Mouse (Mus musculus): Measurements from ENCODE around the gene Olfr373. TPM values are rescaled to one million over a fixed set of nuclear protein-coding genes. Genes with fewer than 3 reads are reported as not detected.

The Olfr373 gene
- polyA plus RNA-seq, 1 experiment, result 0.15 TPM

DNA sequence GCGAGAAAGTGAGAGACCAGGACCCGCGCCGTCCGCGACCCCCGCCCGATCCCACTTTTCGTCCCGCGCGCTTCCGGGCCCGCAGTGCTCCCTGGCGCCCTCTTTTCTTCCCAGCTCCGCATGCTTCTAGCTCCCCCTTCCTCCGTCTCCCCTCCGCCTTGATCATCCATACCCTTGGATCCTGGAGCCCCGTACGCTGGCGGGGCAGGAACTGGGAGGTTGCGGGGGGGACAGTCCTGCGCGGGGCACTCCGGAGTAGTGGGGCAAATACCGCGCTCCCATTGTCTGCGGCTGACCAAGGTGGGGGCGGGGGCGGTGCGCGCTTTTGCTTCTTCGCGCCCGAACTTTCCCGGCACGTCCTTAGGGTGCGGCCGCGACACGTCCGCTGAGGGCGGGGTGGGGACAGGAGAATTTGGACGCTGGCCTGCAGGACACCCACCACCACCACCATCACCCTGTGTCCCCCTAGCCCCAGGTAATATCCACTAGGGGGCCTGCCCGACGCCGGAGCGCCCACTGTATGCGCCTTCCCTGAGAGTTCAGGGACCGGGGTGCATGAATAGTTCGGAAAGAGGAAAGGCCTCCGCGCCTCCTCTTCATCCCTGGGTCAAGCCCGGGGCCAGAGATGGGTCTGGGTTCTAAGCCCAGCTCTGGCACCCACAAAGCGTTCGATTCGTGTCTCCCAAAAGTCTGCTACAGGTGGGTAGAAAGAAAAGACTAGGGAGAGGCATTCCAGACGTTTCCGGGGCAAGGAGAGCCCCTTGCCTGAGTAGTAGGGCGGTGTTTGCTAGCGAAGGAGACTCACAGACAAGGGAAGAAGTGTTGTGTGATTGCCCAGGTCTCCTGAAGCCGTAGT lies 52.7 kb downstream of the Olfr373 start:
- Histone ChIP-seq H3K27me3 (ENCODE audit: control insufficient read depth, insufficient read depth, low read length, poor library complexity, severe bottlenecking) (no peaks in the 10 kb centered on the region), H3K36me3 (ENCODE audit: control insufficient read depth, insufficient read depth, low read length, poor library complexity, severe bottlenecking) (peaks cover 11% of the 10 kb centered on the region; the same call in 1 of the 2 replicates), H3K9me3 (replicated peaks; ENCODE audit: control insufficient read depth, insufficient read depth, low read length, poor library complexity, severe bottlenecking) (no peaks in the 10 kb centered on the region), H3K4me1 (ENCODE audit: control insufficient read depth, insufficient read depth, low read length) (peaks cover 2% of the 10 kb centered on the region), H3K4me3 (ENCODE audit: low read depth, low read length) (peak overlapping the region; percentile 94), H3K27ac (ENCODE audit: insufficient read depth, low read length) (peak overlapping the region; percentile 70), H3K9ac (ENCODE audit: low read depth, poor library complexity, severe bottlenecking) (peak overlapping the region; percentile 90)
- TF ChIP-seq EP300 (IDR thresholded peaks at IDR 0.05; ENCODE audit: insufficient read depth, low read depth, low read length) (no peak), CTCF (IDR thresholded peaks at IDR 0.05; ENCODE audit: low read depth, low read length) (no peak), POLR2A (IDR thresholded peaks at IDR 0.05; ENCODE audit: insufficient read depth, low read length) (no peak)

DNA sequence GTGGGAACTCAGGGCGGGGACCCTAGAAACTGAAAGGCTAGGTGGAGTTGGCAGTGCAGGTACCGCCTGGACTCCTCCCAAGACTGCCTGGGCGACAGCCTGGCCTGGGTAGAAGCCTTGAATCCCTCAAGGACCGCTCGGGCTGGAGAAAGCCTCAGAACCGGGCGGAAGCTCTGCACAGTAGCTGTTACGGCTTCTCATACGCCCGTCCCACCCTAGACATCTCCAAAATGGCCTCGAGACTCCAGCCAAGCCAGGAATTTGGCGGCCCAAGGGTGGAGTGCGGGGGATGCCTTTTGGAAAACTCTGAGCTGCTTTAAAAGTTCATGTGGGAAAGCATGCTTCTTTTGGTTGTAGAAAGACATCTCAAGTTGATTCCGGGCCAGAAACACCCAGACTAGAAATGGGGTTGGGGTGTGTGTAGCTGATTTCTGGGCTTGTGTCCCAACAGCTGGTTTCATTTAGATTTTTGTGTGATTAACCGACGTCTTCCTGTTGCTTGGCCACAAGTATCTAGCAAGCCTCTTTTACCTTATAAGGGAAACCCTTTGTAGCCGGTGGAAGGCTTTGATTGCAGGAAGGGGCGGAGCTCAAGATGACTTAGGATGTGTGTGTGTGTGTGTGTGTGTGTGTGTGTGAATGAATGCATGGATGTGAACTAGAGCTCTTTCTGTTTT lies 53.5 kb downstream of the Olfr373 start:
- H3K4me3 ChIP-seq (ENCODE audit: low read depth, low read length), result peak overlapping the region; percentile 94
- TF ChIP-seq EP300 (IDR thresholded peaks at IDR 0.05; ENCODE audit: insufficient read depth, low read depth, low read length) (no peak), CTCF (IDR thresholded peaks at IDR 0.05; ENCODE audit: low read depth, low read length) (no peak), POLR2A (IDR thresholded peaks at IDR 0.05; ENCODE audit: insufficient read depth, low read length) (no peak)
- H3K4me1 ChIP-seq (ENCODE audit: control insufficient read depth, insufficient read depth, low read length), result peaks cover 2% of the 10 kb centered on the region
- H3K9ac ChIP-seq (ENCODE audit: low read depth, poor library complexity, severe bottlenecking), result peak overlapping the region; percentile 90
- peak overlapping the region; percentile 70 for H3K27ac ChIP-seq (ENCODE audit: insufficient read depth, low read length)
- no peaks in the 10 kb centered on the region for H3K27me3 ChIP-seq (ENCODE audit: control insufficient read depth, insufficient read depth, low read length, poor library complexity, severe bottlenecking)
- H3K9me3 ChIP-seq (replicated peaks; ENCODE audit: control insufficient read depth, insufficient read depth, low read length, poor library complexity, severe bottlenecking), result no peaks in the 10 kb centered on the region
- peaks cover 15% of the 10 kb centered on the region for H3K36me3 ChIP-seq (ENCODE audit: control insufficient read depth, insufficient read depth, low read length, poor library complexity, severe bottlenecking)

DNA sequence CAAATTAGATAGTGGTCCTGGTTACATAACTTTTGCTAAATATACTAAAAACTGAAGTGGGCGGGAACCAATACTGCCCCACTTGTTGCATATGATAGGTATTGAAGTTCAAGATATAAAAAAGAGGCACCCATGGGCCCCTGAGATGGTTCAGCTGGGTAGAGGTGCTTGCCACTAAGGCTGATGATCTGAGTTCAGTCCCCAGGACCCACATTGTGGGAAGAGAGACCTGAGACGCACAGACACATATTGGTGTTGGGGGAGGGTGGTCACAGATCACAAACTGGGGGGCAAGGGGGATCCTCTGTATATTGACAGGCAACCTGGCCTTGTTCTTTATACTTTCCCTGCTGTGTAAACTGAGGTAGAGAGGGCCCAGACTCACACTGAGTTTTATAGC lies 54.5 kb downstream of the Olfr373 start:
- Histone ChIP-seq H3K9me3 (replicated peaks; ENCODE audit: control insufficient read depth, insufficient read depth, low read length, poor library complexity, severe bottlenecking) (no peaks in the 10 kb centered on the region), H3K9ac (ENCODE audit: low read depth, poor library complexity, severe bottlenecking) (no peak overlapping the region), H3K4me3 (ENCODE audit: low read depth, low read length) (no peak overlapping the region), H3K36me3 (ENCODE audit: control insufficient read depth, insufficient read depth, low read length, poor library complexity, severe bottlenecking) (peaks cover 18% of the 10 kb centered on the region), H3K4me1 (ENCODE audit: control insufficient read depth, insufficient read depth, low read length) (peaks cover 2% of the 10 kb centered on the region), H3K27ac (ENCODE audit: insufficient read depth, low read length) (no peak overlapping the region), H3K27me3 (ENCODE audit: control insufficient read depth, insufficient read depth, low read length, poor library complexity, severe bottlenecking) (no peaks in the 10 kb centered on the region)
- TF ChIP-seq POLR2A (IDR thresholded peaks at IDR 0.05; ENCODE audit: insufficient read depth, low read length) (no peak), EP300 (IDR thresholded peaks at IDR 0.05; ENCODE audit: insufficient read depth, low read depth, low read length) (no peak), CTCF (IDR thresholded peaks at IDR 0.05; ENCODE audit: low read depth, low read length) (no peak)

DNA sequence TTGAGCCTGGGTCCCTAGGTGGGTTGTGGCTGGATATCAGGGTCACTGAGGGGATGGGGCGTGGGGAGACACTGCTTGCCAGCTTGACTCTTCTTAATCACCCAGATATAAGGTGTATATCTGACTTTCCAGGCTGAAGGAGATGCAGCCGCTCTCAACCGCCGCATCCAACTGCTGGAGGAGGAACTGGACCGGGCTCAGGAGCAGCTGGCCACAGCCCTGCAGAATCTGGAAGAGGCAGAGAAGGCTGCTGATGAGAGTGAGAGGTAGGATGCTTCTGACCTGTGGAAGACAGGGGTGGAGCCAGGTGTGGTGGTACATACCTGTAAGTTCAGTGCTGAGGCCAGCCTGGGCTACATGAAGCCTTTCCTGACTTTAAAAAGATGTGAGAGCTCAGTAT lies 55.5 kb downstream of the Olfr373 start:
- Histone ChIP-seq H3K27me3 (ENCODE audit: control insufficient read depth, insufficient read depth, low read length, poor library complexity, severe bottlenecking) (no peaks in the 10 kb centered on the region), H3K9me3 (replicated peaks; ENCODE audit: control insufficient read depth, insufficient read depth, low read length, poor library complexity, severe bottlenecking) (no peaks in the 10 kb centered on the region), H3K4me3 (ENCODE audit: low read depth, low read length) (no peak overlapping the region), H3K4me1 (ENCODE audit: control insufficient read depth, insufficient read depth, low read length) (peaks cover 2% of the 10 kb centered on the region), H3K36me3 (ENCODE audit: control insufficient read depth, insufficient read depth, low read length, poor library complexity, severe bottlenecking) (peaks cover 18% of the 10 kb centered on the region), H3K9ac (ENCODE audit: low read depth, poor library complexity, severe bottlenecking) (no peak overlapping the region), H3K27ac (ENCODE audit: insufficient read depth, low read length) (no peak overlapping the region)
- no peak for TF ChIP-seq POLR2A (IDR thresholded peaks at IDR 0.05; ENCODE audit: insufficient read depth, low read length)
- no peak for TF ChIP-seq CTCF (IDR thresholded peaks at IDR 0.05; ENCODE audit: low read depth, low read length)
- TF ChIP-seq EP300 (IDR thresholded peaks at IDR 0.05; ENCODE audit: insufficient read depth, low read depth, low read length), result no peak

DNA sequence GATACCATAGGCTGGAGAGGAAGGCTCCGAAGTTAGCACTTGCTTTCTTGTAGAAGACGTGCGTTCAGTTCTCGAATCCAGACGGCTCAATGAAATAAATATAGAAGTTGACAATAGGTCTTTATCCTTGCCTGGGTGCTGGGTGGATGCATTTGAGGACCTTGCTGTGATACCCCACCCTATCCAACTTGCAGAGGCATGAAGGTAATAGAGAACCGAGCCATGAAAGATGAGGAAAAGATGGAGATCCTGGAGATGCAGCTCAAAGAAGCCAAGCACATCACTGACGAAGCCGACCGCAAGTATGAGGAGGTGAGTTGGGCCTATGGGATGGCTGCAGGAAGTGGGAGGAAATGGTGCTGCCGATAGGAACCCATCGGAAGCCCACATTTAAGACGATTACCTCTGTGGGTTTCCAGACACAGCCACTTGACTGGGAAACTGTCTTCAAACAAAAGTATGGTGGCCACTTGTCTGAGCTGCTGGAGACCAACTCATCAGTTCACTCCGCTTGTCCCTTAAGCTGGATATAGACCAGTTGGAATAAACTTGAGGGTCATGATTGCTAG lies 60.4 kb downstream of the Olfr373 start:
- H3K9me3 ChIP-seq (replicated peaks; ENCODE audit: control insufficient read depth, insufficient read depth, low read length, poor library complexity, severe bottlenecking), result no peaks in the 10 kb centered on the region
- H3K27me3 ChIP-seq (ENCODE audit: control insufficient read depth, insufficient read depth, low read length, poor library complexity, severe bottlenecking), result no peaks in the 10 kb centered on the region
- TF ChIP-seq EP300 (IDR thresholded peaks at IDR 0.05; ENCODE audit: insufficient read depth, low read depth, low read length), result no peak
- TF ChIP-seq CTCF (IDR thresholded peaks at IDR 0.05; ENCODE audit: low read depth, low read length), result no peak
- TF ChIP-seq POLR2A (IDR thresholded peaks at IDR 0.05; ENCODE audit: insufficient read depth, low read length), result no peak
- no peak overlapping the region for H3K9ac ChIP-seq (ENCODE audit: low read depth, poor library complexity, severe bottlenecking)
- no peak overlapping the region for H3K27ac ChIP-seq (ENCODE audit: insufficient read depth, low read length)
- peaks cover 4% of the 10 kb centered on the region for H3K4me1 ChIP-seq (ENCODE audit: control insufficient read depth, insufficient read depth, low read length)
- H3K4me3 ChIP-seq (ENCODE audit: low read depth, low read length), result no peak overlapping the region
- peaks cover 41% of the 10 kb centered on the region for H3K36me3 ChIP-seq (ENCODE audit: control insufficient read depth, insufficient read depth, low read length, poor library complexity, severe bottlenecking)

All from ES-Bruce4 (cell line).